In the genomic region with DNA sequence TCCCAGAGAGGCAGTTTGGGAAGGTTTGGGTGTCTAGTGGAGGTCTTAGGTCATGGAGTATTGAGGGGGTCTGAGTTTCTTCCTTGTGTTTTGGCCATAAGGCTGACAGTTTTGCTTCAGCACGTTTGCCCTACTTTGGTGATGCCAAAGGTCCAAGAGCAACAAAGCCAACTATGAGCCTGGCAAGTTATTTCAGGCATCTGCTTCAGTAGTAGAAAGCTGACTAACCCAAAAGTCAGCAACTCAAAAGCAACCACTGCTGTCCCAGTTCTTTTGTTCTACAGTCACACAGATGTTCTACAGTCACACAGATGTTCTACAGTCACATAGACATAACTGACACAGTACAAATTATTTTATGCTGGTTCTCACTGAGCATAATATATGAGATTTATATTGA, we compare ENCODE assay signal across 26 mouse cellular contexts. TPM values are rescaled to one million over a fixed set of nuclear protein-coding genes. Genes with fewer than 3 reads are reported as not detected.
DNase-seq lines count a peak whose midpoint lies in the region; ATAC-seq and TF ChIP-seq lines count a peak whose summit lies in the region.
"Had no signal": no experiment of that assay in that cellular context is flagged by ENCODE, and none has a peak within 500 bp of the region (broad histone marks: within the 10 kb centered on the region; RNA-seq: fewer than 3 reads in every experiment).

No protein-coding gene starts in this region.

- TF ChIP-seq CTCF in kidney, adult 2 months (conservative IDR thresholded peaks at IDR 0.05; ENCODE audit: insufficient read depth, insufficient read length, low read depth, low read length) = no peak
- no peak for TF ChIP-seq CTCF in liver, postnatal 0 days (IDR thresholded peaks at IDR 0.05; ENCODE audit: low read depth)

- TF ChIP-seq EP300 in liver, postnatal 0 days (IDR thresholded peaks at IDR 0.05; ENCODE audit: low read depth) = no peak

- no peaks in the 10 kb centered on the region for H3K9me3 ChIP-seq in liver, postnatal 0 days (ENCODE audit: low read length)
- H3K9me3 ChIP-seq in forebrain, embryonic 16.5 days (ENCODE audit: control insufficient read depth, low read length) = no peaks in the 10 kb centered on the region
- H3K9me3 ChIP-seq: embryonic facial prominence, embryonic 10.5 days; embryonic facial prominence, embryonic 13.5 days; forebrain, embryonic 12.5 days; hindbrain, embryonic 12.5 days; hindbrain, embryonic 15.5 days had no signal

- H3K27ac ChIP-seq in kidney, adult 2 months (ENCODE audit: insufficient read depth, low read depth, low read length) = no peak overlapping the region
- H3K27ac ChIP-seq in liver, postnatal 0 days (ENCODE audit: low read depth) = peak overlapping the region; percentile 40
- no peak overlapping the region for H3K27ac ChIP-seq in forebrain, embryonic 16.5 days (ENCODE audit: low read length)
- H3K27ac ChIP-seq: embryonic facial prominence, embryonic 10.5 days; embryonic facial prominence, embryonic 13.5 days; forebrain, embryonic 12.5 days; gastrocnemius, adult 2 months; hindbrain, embryonic 12.5 days; hindbrain, embryonic 15.5 days had no signal

- no peaks in the 10 kb centered on the region for H3K36me3 ChIP-seq in kidney, adult 2 months (ENCODE audit: control insufficient read depth, insufficient read depth, low read length)
- no peaks in the 10 kb centered on the region; the same call in 1 of the 2 replicates for H3K36me3 ChIP-seq in liver, postnatal 0 days (replicated peaks; ENCODE audit: insufficient read depth, low read length)
- H3K36me3 ChIP-seq in forebrain, embryonic 16.5 days (ENCODE audit: control insufficient read depth, insufficient read depth) = peaks cover 2% of the 10 kb centered on the region; the same call in 1 of the 2 replicates
- H3K36me3 ChIP-seq: hindbrain, embryonic 12.5 days had no signal

- 0 out of 2 replicates have a peak, but pooled peaks have one; percentile 33 for ATAC-seq in liver, postnatal 0 days
- no peak for ATAC-seq in forebrain, embryonic 16.5 days
- ATAC-seq: activated CD4-positive, CD25-positive, alpha-beta regulatory T cell, adult 4 months; forebrain, postnatal 0 days had no signal

- H3K27me3 ChIP-seq in kidney, adult 2 months (replicated peaks; ENCODE audit: control insufficient read depth, insufficient read depth, low read length) = no peaks in the 10 kb centered on the region
- no peaks in the 10 kb centered on the region for H3K27me3 ChIP-seq in liver, postnatal 0 days (ENCODE audit: insufficient read depth, low read length)
- no peaks in the 10 kb centered on the region for H3K27me3 ChIP-seq in forebrain, embryonic 16.5 days (replicated peaks; ENCODE audit: control insufficient read depth, insufficient read depth, low read length)
- H3K27me3 ChIP-seq: embryonic facial prominence, embryonic 13.5 days; forebrain, embryonic 12.5 days; hindbrain, embryonic 12.5 days; hindbrain, embryonic 15.5 days had no signal

- peaks cover 2% of the 10 kb centered on the region; the same call in 1 of the 2 replicates for H3K4me1 ChIP-seq in kidney, adult 2 months (ENCODE audit: control insufficient read depth, insufficient read depth, low read length)
- H3K4me1 ChIP-seq in liver, postnatal 0 days (ENCODE audit: insufficient read depth) = peaks cover 8% of the 10 kb centered on the region
- 0 out of 2 replicates have a peak, but pooled peaks cover 2% of the 10 kb centered on the region for H3K4me1 ChIP-seq in forebrain, embryonic 16.5 days (replicated peaks; ENCODE audit: control insufficient read depth, insufficient read depth, low read length)
- H3K4me1 ChIP-seq: embryonic facial prominence, embryonic 10.5 days; hindbrain, embryonic 12.5 days had no signal

- 62% methylated on average over 1 of the region's 1 CpGs for WGBS in kidney, adult 2 months
- 64% methylated on average over 1 of the region's 1 CpGs for WGBS in liver, postnatal 0 days (ENCODE audit: insufficient replicate concordance)
- WGBS in forebrain, embryonic 16.5 days = 84% methylated on average over 1 of the region's 1 CpGs

- no peak for TF ChIP-seq POLR2A in kidney, adult 2 months (IDR thresholded peaks at IDR 0.05; ENCODE audit: low read depth, low read length)

- no peak overlapping the region for H3K4me3 ChIP-seq in kidney, adult 2 months (ENCODE audit: insufficient read depth, low read depth, low read length)
- no peak overlapping the region for H3K4me3 ChIP-seq in liver, postnatal 0 days (ENCODE audit: low read depth, low read length)
- H3K4me3 ChIP-seq in forebrain, embryonic 16.5 days (replicated peaks; ENCODE audit: low read length) = no peak overlapping the region
- H3K4me3 ChIP-seq: embryonic facial prominence, embryonic 10.5 days; embryonic facial prominence, embryonic 13.5 days; erythroblast, embryonic 14.5 days; forebrain, embryonic 12.5 days; gastrocnemius, adult 2 months; hindbrain, embryonic 12.5 days; hindbrain, embryonic 15.5 days had no signal

- DNase-seq in kidney, adult 2 months = peak; percentile 37
- no peak for DNase-seq in kidney, adult 11 months
- DNase-seq in liver, postnatal 0 days = no peak
- no peak for DNase-seq in liver
- DNase-seq in thymus, postnatal 14 days = peak; percentile 44
- DNase-seq in urinary bladder, postnatal 14 days (ENCODE audit: low spot score) = no peak
- no peak for DNase-seq in embryo, embryonic 10 days (ENCODE audit: low spot score)
- DNase-seq: adrenal gland, postnatal 14 days; cerebellum, adult 11 months; cerebellum, adult 2 months; cerebellum, adult 9-11 months; cerebellum, postnatal 25 days; embryo, embryonic 11 days; forebrain, postnatal 0 days; gastrocnemius, adult 2 months; gastrocnemius, postnatal 14 days; heart, adult 11 months had no signal

- no peak overlapping the region for H3K4me2 ChIP-seq in liver, postnatal 0 days (ENCODE audit: low read depth, low read length)
- H3K4me2 ChIP-seq in forebrain, embryonic 16.5 days (ENCODE audit: low read length) = no peak overlapping the region
- H3K4me2 ChIP-seq: embryonic facial prominence, embryonic 13.5 days; forebrain, embryonic 12.5 days; heart, embryonic 11.5 days; hindbrain, embryonic 12.5 days; hindbrain, embryonic 15.5 days had no signal

- H3K9ac ChIP-seq in liver, postnatal 0 days (replicated peaks) = no peak overlapping the region
- no peak overlapping the region for H3K9ac ChIP-seq in forebrain, embryonic 16.5 days (replicated peaks; ENCODE audit: low read depth, low read length)
- H3K9ac ChIP-seq: embryonic facial prominence, embryonic 13.5 days; forebrain, embryonic 12.5 days; forebrain, postnatal 0 days; hindbrain, embryonic 12.5 days; hindbrain, embryonic 15.5 days had no signal

RNA-seq across cellular contexts. Expression of a gene that starts 28.2 kb away (rescaled TPM):
- 9.4 and 12.0 TPM in 2 replicates for polyA plus RNA-seq in kidney, adult 2 months (2012; rRNA removed)
- 0.58 and 0.75 TPM in 2 replicates for polyA plus RNA-seq in liver, postnatal 0 days (2015; fragmentation: Nextera tagmentation; extraction: Ambion mirVana)
- polyA plus RNA-seq in forebrain, embryonic 16.5 days (2015; fragmentation: Nextera tagmentation; extraction: Ambion mirVana) = 22.8 and 25.8 TPM in 2 replicates

RNA-seq across cellular contexts. Expression of a gene that starts 37.5 kb away (rescaled TPM):
- polyA plus RNA-seq in kidney, adult 2 months (2012; rRNA removed) = 186 and 190 TPM in 2 replicates
- 62.2 and 63.0 TPM in 2 replicates for polyA plus RNA-seq in liver, postnatal 0 days (2015; fragmentation: Nextera tagmentation; extraction: Ambion mirVana)
- 550 and 563 TPM in 2 replicates for polyA plus RNA-seq in forebrain, embryonic 16.5 days (2015; fragmentation: Nextera tagmentation; extraction: Ambion mirVana)

RNA-seq across cellular contexts. Expression of a gene that starts 48.2 kb away (rescaled TPM):
- polyA plus RNA-seq in kidney, adult 2 months (2012; rRNA removed) = 12.7 and 20.4 TPM in 2 replicates
- polyA plus RNA-seq in liver, postnatal 0 days (2015; fragmentation: Nextera tagmentation; extraction: Ambion mirVana) = 7.2 and 7.7 TPM in 2 replicates
- 6.7 and 7.7 TPM in 2 replicates for polyA plus RNA-seq in forebrain, embryonic 16.5 days (2015; fragmentation: Nextera tagmentation; extraction: Ambion mirVana)

Comparison
In these comparisons a context has a peak if more than half of its experiments do, and no peak if none do; other contexts are left out.
1. DNase-seq: peak in kidney, adult 2 months (single experiment) and thymus, postnatal 14 days (single experiment); none in kidney, adult 11 months (single experiment), liver, postnatal 0 days (single experiment), liver (single experiment), urinary bladder, postnatal 14 days (single experiment) and embryo, embryonic 10 days (single experiment).